Mouse (Mus musculus) left cerebral cortex, postnatal 4 days (tissue): ENCODE data around the gene Cyb5d1. TPM values are rescaled to one million over a fixed set of nuclear protein-coding genes. Genes with fewer than 3 reads are reported as not detected.
A peak's percentile ranks its signal among the peaks of the same experiment; 100 is the strongest.

ENCODE experiments used
- DNase-seq: peaks from one replicate; pipeline ENCODE4 v3.0.0-alpha.2; 2022
- intact Hi-C: fragments of 180-260 bp; cut with DNase I; formaldehyde crosslinking; loops from one replicate; pipeline ENCODE4 v1.15.1; 2025
- total RNA-seq, 2 experiments: library from RNA; stranded (reverse); gene quantifications; 2 replicates each; pipeline ENCODE4 v1.2.3; 2021

Cyb5d1 gene
- total RNA-seq, 2 experiments from 2014 or later: 36.3 to 41.1 TPM

DNA sequence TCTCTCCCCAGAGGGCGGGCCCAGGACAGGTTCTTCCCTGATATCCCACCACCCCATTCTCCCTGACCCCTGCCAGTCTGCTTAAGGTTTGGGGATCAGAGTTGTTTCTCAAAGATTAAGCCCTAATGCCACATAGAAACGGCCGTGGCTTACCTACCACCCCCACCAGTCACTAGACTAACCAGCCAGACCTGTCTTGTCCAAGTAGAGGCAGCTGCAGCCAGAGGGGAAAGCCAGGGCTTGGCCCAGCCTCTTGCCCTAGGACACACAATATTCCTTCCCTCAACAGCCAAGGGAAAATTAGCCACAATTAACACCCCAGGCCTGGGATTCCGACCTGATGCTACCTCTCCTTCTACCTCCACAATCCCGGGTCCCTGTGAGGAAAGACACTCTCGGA, 29.7 kb downstream of the Cyb5d1 start:
- no peak for DNase-seq
- intact Hi-C loops: no loop called here

- intact Hi-C loops: no loop called here
- peak; percentile 99 for DNase-seq
Measured at GRCm38 (mm10) chr11:69364910-69365309, 30.5 kb downstream of the Cyb5d1 start.

GRCm38 (mm10) chr11:69364376-69364775, 31.1 kb downstream of the Cyb5d1 start:
- no peak for DNase-seq
- intact Hi-C loops: no loop called here

DNA sequence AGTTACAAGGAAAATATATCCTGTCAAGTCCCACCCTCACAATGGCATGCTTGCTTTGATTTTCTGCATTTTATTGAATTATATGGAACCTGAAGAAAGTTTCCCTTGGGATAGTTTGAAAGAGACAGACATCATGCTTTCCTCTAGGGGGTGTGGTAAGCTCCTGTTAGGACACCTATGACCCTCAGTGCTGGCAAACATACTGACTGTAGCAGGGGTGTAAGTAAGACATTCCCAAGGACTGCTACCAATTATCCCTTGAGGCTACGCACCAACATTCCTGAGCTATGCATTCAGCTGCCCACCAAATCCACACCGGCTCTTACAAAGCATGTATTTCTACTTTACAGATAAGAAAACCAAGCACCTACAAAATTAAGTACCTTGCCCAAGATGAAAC, 33.0 kb downstream of the Cyb5d1 start:
- intact Hi-C loops: no loop called here
- DNase-seq: no peak

GRCm38 (mm10) chr11:69362021-69362420, 33.4 kb downstream of the Cyb5d1 start:
- intact Hi-C loops: no loop called here

GRCm38 (mm10) chr11:69357690-69358089, 37.7 kb downstream of the Cyb5d1 start:
- intact Hi-C loops: no loop called here
- DNase-seq: no peak

More at GRCm38 (mm10) chr11:69362021-69362420, 33.4 kb downstream of the Cyb5d1 start:
- peak; percentile 44 for DNase-seq

DNA sequence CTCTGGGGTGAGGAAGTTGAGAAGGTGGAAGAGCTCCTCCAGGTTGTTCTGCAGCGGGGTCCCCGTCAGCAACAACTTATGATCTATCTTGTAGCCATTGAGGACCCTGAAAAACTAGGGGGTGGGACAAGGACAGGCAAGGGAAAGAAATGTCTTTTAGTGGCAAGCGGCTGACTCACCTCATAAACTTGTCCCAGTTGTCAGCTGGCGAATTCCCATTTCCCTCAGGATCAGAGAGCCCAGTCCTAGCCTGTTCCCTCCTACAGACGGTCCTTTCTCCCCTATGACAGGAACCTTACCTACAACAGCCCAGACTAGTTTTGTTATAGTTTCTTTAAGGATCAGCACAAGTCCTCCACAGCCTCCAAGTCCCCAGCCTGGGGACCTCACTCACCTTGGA, 38.9 kb downstream of the Cyb5d1 start:
- intact Hi-C loops: no loop called here
- no peak for DNase-seq

GRCm38 (mm10) chr11:69346441-69346840, 49.0 kb downstream of the Cyb5d1 start:
- DNase-seq: no peak
- intact Hi-C loops: no loop called here

Other genes starting within 250 kb of the Cyb5d1 start
- under 1 TPM; 0.16 to 0.18 TPM for gene Alox12b, start 238.6 kb downstream of the Cyb5d1 start, total RNA-seq
- 1 to 10 TPM; 1.2 to 2.5 TPM for gene Alox8, start 197.8 kb downstream of the Cyb5d1 start, total RNA-seq
- under 1 TPM; 0.52 to 0.87 TPM for gene Gucy2e, start 158.6 kb downstream of the Cyb5d1 start, total RNA-seq
- 10 to 100 TPM; 23.9 to 25.2 TPM for gene Cntrob, start 71.9 kb downstream of the Cyb5d1 start, total RNA-seq
- 10 to 100 TPM; 67.1 to 69.1 TPM for gene Trappc1, start 71.7 kb downstream of the Cyb5d1 start, total RNA-seq
- 10 to 100 TPM in 1 of 2 experiments, 1 to 10 TPM in 1; 8.8 to 12.6 TPM for gene Kcnab3, start 69.4 kb downstream of the Cyb5d1 start, total RNA-seq
- 10 to 100 TPM; 77.3 to 89.1 TPM for gene Rnf227, start 55.2 kb downstream of the Cyb5d1 start, total RNA-seq
- gene Chd3, start 26.2 kb downstream of the Cyb5d1 start, total RNA-seq: 100 to 1,000 TPM; 552 to 572 TPM
- gene Naa38, start 144 bp downstream of the Cyb5d1 start, total RNA-seq: 10 to 100 TPM; 60.2 to 63.9 TPM
- 1 to 10 TPM; 3.1 to 4.2 TPM for gene Tmem88, start 2.6 kb upstream of the Cyb5d1 start, total RNA-seq
- 10 to 100 TPM; 77.2 to 85.8 TPM for gene Kdm6b, start 18.0 kb upstream of the Cyb5d1 start, total RNA-seq
- 1 to 10 TPM; 9.3 to 9.7 TPM for gene Dnah2, start 153.5 kb upstream of the Cyb5d1 start, total RNA-seq
- gene Efnb3, start 164.6 kb upstream of the Cyb5d1 start, total RNA-seq: 100 to 1,000 TPM; 180 to 225 TPM
- 1 to 10 TPM; 8.5 to 8.6 TPM for gene Wrap53, start 184.6 kb upstream of the Cyb5d1 start, total RNA-seq
- 10 to 100 TPM; 38.0 to 39.1 TPM for gene Trp53, start 184.7 kb upstream of the Cyb5d1 start, total RNA-seq
- gene Atp1b2, start 210.3 kb upstream of the Cyb5d1 start, total RNA-seq: 100 to 1,000 TPM; 166 to 200 TPM
- not detected for gene Shbg, start 222.3 kb upstream of the Cyb5d1 start, total RNA-seq
- 10 to 100 TPM in 1 of 2 experiments, 1 to 10 TPM in 1; 8.7 to 12.4 TPM for gene Sat2, start 226.4 kb upstream of the Cyb5d1 start, total RNA-seq
- 100 to 1,000 TPM in 1 of 2 experiments, 10 to 100 TPM in 1; 98.2 to 107 TPM for gene Fxr2, start 237.4 kb upstream of the Cyb5d1 start, total RNA-seq